Mouse (Mus musculus) liver, postnatal 0 days (tissue): ENCODE data around the gene Zc2hc1c.
A peak's percentile ranks its signal among the peaks of the same experiment; 100 is the strongest.

Source experiments
- CTCF ChIP-seq: sonication (generic); IDR thresholded peaks from 2 replicates; pipeline ENCODE4 v1.5.1; 2016; ENCODE audit warnings: antibody characterized with exemption, low read depth
- EP300 ChIP-seq: IDR thresholded peaks from 2 replicates; pipeline ENCODE4 v1.6.1; 2016; ENCODE audit warnings: antibody characterized with exemption, low read depth, mild to moderate bottlenecking

- TF ChIP-seq CTCF (peak; percentile 72), EP300 (no peak)
These were observed 52.7 kb downstream of the Zc2hc1c start for GRCm38 (mm10) chr12:85341131-85341530.
